Mouse (Mus musculus) heart, embryonic 12.5 days (tissue): ENCODE measurements around the gene Mfsd2b. TPM values are rescaled to one million over a fixed set of nuclear protein-coding genes. Genes with fewer than 3 reads are reported as not detected.
A peak's percentile ranks its signal among the peaks of the same experiment; 100 is the strongest.
"Not testable (repeated sequence)": the region's sequence is repeated elsewhere in the genome, so short reads cannot be mapped to it uniquely, and the experiment has no call there.

ENCODE experiments used
- ATAC-seq: fragments of 200-750 bp; cut with Nextera tagmentation; 2 replicates; pipeline ENCODE4 v1.8.0; 2017; ENCODE audit warnings: moderate TSS enrichment, moderate library complexity; ENCODE audit not compliant: insufficient number of reproducible peaks, low FRiP score
- H3K27ac ChIP-seq: fragments of 300-500 bp; sonication (generic); 2 replicates; pipeline ENCODE4 v1.5.1; 2016; ENCODE audit warnings: mild to moderate bottlenecking, moderate library complexity; ENCODE audit not compliant: poor library complexity, severe bottlenecking
- H3K27me3 ChIP-seq: fragments of 300-500 bp; sonication (generic); replicated peaks from 2 replicates; pipeline ENCODE4 v1.6.1; 2016; ENCODE audit warnings: mild to moderate bottlenecking, moderate library complexity
- H3K36me3 ChIP-seq: fragments of 300-500 bp; sonication (generic); 2 replicates; pipeline ENCODE4 v1.6.1; 2016; ENCODE audit warnings: mild to moderate bottlenecking, moderate library complexity
- H3K4me1 ChIP-seq: fragments of 300-500 bp; sonication (generic); replicated peaks from 2 replicates; pipeline ENCODE4 v1.6.1; 2016; ENCODE audit warnings: mild to moderate bottlenecking
- H3K4me2 ChIP-seq: fragments of 300-500 bp; sonication (generic); 2 replicates; pipeline ENCODE4 v1.6.1; 2016; ENCODE audit warnings: mild to moderate bottlenecking, moderate library complexity
- H3K4me3 ChIP-seq: fragments of 300-500 bp; sonication (generic); 2 replicates; pipeline ENCODE4 v1.5.1; 2016; ENCODE audit warnings: mild to moderate bottlenecking
- H3K9ac ChIP-seq: fragments of 300-500 bp; sonication (generic); 2 replicates; pipeline ENCODE4 v1.6.1; 2016; ENCODE audit warnings: mild to moderate bottlenecking, moderate library complexity
- H3K9me3 ChIP-seq: fragments of 300-500 bp; sonication (generic); replicated peaks from 2 replicates; pipeline ENCODE4 v1.6.1; 2016; ENCODE audit warnings: mild to moderate bottlenecking, moderate library complexity
- WGBS: fragments of 180-500 bp; shearing (Covaris S2); methylation state at CpG from one replicate; pipeline ENCODE4 v1.1.7; 2016; 5-methylcytosine and 5-hydroxymethylcytosine counted together
- polyA plus RNA-seq: library from polyadenylated mRNA; unstranded; fragments of >200 nt; fragmentation: Nextera tagmentation; extraction: Ambion mirVana; gene quantifications from 2 replicates; pipeline ENCODE4 v1.2.1, GENCODE M21; 2016

The Mfsd2b gene
- polyA plus RNA-seq, 1 experiment from 2014 or later, result 7.2 TPM

GRCm38 (mm10) chr12:4905946-4906345 lies 31.8 kb upstream of the Mfsd2b start:
- WGBS, result 80% methylated on average over 7 of the region's 7 CpGs
- Histone ChIP-seq H3K4me2 (no peak overlapping the region), H3K9me3 (no peaks in the 10 kb centered on the region), H3K27me3 (no peaks in the 10 kb centered on the region), H3K27ac (no peak overlapping the region), H3K4me1 (no peaks in the 10 kb centered on the region), H3K36me3 (peaks cover 10% of the 10 kb centered on the region; the same call in 1 of the 2 replicates), H3K4me3 (no peak overlapping the region), H3K9ac (no peak overlapping the region)
- ATAC-seq, result no peak

GRCm38 (mm10) chr12:4898024-4898423 lies 23.9 kb upstream of the Mfsd2b start:
- Histone ChIP-seq H3K27ac (no peak overlapping the region), H3K4me2 (no peak overlapping the region), H3K9me3 (no peaks in the 10 kb centered on the region), H3K9ac (no peak overlapping the region), H3K4me3 (no peak overlapping the region), H3K4me1 (no peaks in the 10 kb centered on the region), H3K36me3 (peaks cover 26% of the 10 kb centered on the region), H3K27me3 (no peaks in the 10 kb centered on the region)
- ATAC-seq, result no peak
- 92% methylated on average over 5 of the region's 5 CpGs for WGBS

GRCm38 (mm10) chr12:4889891-4890290 lies 15.7 kb upstream of the Mfsd2b start:
- Histone ChIP-seq H3K4me2 (no peak overlapping the region), H3K27ac (no peak overlapping the region), H3K36me3 (peaks cover 25% of the 10 kb centered on the region), H3K27me3 (no peaks in the 10 kb centered on the region), H3K9me3 (no peaks in the 10 kb centered on the region), H3K4me1 (peaks cover 7% of the 10 kb centered on the region), H3K9ac (no peak overlapping the region), H3K4me3 (no peak overlapping the region)
- 89% methylated on average over 1 of the region's 1 CpGs for WGBS
- ATAC-seq, result no peak

- no peaks in the 10 kb centered on the region for H3K9me3 ChIP-seq
- peaks cover 7% of the 10 kb centered on the region for H3K4me1 ChIP-seq
- H3K9ac ChIP-seq, result no peak overlapping the region
- no peaks in the 10 kb centered on the region for H3K27me3 ChIP-seq
- ATAC-seq, result no peak
- 50% methylated on average over 2 of the region's 2 CpGs for WGBS
- no peak overlapping the region for H3K4me3 ChIP-seq
- H3K36me3 ChIP-seq, result peaks cover 23% of the 10 kb centered on the region
- H3K4me2 ChIP-seq, result no peak overlapping the region
- no peak overlapping the region for H3K27ac ChIP-seq
Measured at GRCm38 (mm10) chr12:4889251-4889650, 15.1 kb upstream of the Mfsd2b start.

- no peak overlapping the region for H3K27ac ChIP-seq
- H3K4me1 ChIP-seq, result peaks cover 7% of the 10 kb centered on the region
- H3K36me3 ChIP-seq, result peaks cover 20% of the 10 kb centered on the region
- ATAC-seq, result 0 out of 2 replicates have a peak, but pooled peaks have one; percentile 57
- no peaks in the 10 kb centered on the region for H3K9me3 ChIP-seq
- no peak overlapping the region for H3K4me2 ChIP-seq
- no peak overlapping the region for H3K9ac ChIP-seq
- H3K27me3 ChIP-seq, result no peaks in the 10 kb centered on the region
- no peak overlapping the region for H3K4me3 ChIP-seq
Measured at GRCm38 (mm10) chr12:4888739-4889138, 14.6 kb upstream of the Mfsd2b start.

- H3K9me3 ChIP-seq, H3K27me3 ChIP-seq, H3K4me1 ChIP-seq, H3K4me3 ChIP-seq, H3K27ac ChIP-seq, H3K4me2 ChIP-seq, ATAC-seq, H3K9ac ChIP-seq: not testable (repeated sequence)
- 94% methylated on average over 4 of the region's 4 CpGs for WGBS
- peaks cover 35% of the 10 kb centered on the region for H3K36me3 ChIP-seq
Measured at GRCm38 (mm10) chr12:4886581-4886980, 12.4 kb upstream of the Mfsd2b start.

GRCm38 (mm10) chr12:4885062-4885461 lies 10.9 kb upstream of the Mfsd2b start:
- ATAC-seq, result no peak
- 81% methylated on average over 1 of the region's 1 CpGs for WGBS
- Histone ChIP-seq H3K4me1 (peaks cover 7% of the 10 kb centered on the region), H3K4me2 (no peak overlapping the region), H3K4me3 (no peak overlapping the region), H3K27ac (no peak overlapping the region), H3K9me3 (no peaks in the 10 kb centered on the region), H3K36me3 (peaks cover 36% of the 10 kb centered on the region), H3K9ac (no peak overlapping the region), H3K27me3 (no peaks in the 10 kb centered on the region)

GRCm38 (mm10) chr12:4882086-4882485 lies 7.9 kb upstream of the Mfsd2b start:
- Histone ChIP-seq H3K4me2 (no peak overlapping the region), H3K27me3 (no peaks in the 10 kb centered on the region), H3K27ac (no peak overlapping the region), H3K9ac (no peak overlapping the region), H3K9me3 (peaks cover 4% of the 10 kb centered on the region; the same call in 1 of the 2 replicates), H3K4me1 (no peaks in the 10 kb centered on the region), H3K36me3 (peaks cover 49% of the 10 kb centered on the region), H3K4me3 (no peak overlapping the region)
- no peak for ATAC-seq
- WGBS, result 87% methylated on average over 2 of the region's 2 CpGs

- peaks cover 42% of the 10 kb centered on the region for H3K36me3 ChIP-seq
- H3K9ac ChIP-seq, result no peak overlapping the region
- no peak overlapping the region for H3K4me3 ChIP-seq
- ATAC-seq, result no peak
- peaks cover 4% of the 10 kb centered on the region; the same call in 1 of the 2 replicates for H3K9me3 ChIP-seq
- peaks cover 8% of the 10 kb centered on the region for H3K4me1 ChIP-seq
- no peak overlapping the region for H3K27ac ChIP-seq
- 93% methylated on average over 5 of the region's 5 CpGs for WGBS
- H3K4me2 ChIP-seq, result no peak overlapping the region
- H3K27me3 ChIP-seq, result no peaks in the 10 kb centered on the region
Measured at GRCm38 (mm10) chr12:4879048-4879447, 4.9 kb upstream of the Mfsd2b start.

- 67% methylated on average over 9 of the region's 9 CpGs for WGBS
- H3K9ac ChIP-seq, result no peak overlapping the region
- ATAC-seq, result no peak
- peaks cover 15% of the 10 kb centered on the region for H3K4me1 ChIP-seq
- no peak overlapping the region for H3K4me3 ChIP-seq
- H3K9me3 ChIP-seq, result peaks cover 4% of the 10 kb centered on the region; the same call in 1 of the 2 replicates
- H3K36me3 ChIP-seq, result peaks cover 42% of the 10 kb centered on the region
- H3K27me3 ChIP-seq, result no peaks in the 10 kb centered on the region
- H3K27ac ChIP-seq, result no peak overlapping the region
- no peak overlapping the region for H3K4me2 ChIP-seq
Measured at GRCm38 (mm10) chr12:4878296-4878783, 4.2 kb upstream of the Mfsd2b start.

GRCm38 (mm10) chr12:4875623-4876022 lies 1.5 kb upstream of the Mfsd2b start:
- WGBS, result 85% methylated on average over 8 of the region's 8 CpGs
- Histone ChIP-seq H3K36me3 (peaks cover 20% of the 10 kb centered on the region), H3K27me3 (no peaks in the 10 kb centered on the region), H3K4me2 (no peak overlapping the region), H3K9ac (no peak overlapping the region), H3K4me3 (no peak overlapping the region), H3K9me3 (peaks cover 4% of the 10 kb centered on the region; the same call in 1 of the 2 replicates), H3K27ac (no peak overlapping the region), H3K4me1 (peaks cover 34% of the 10 kb centered on the region)
- ATAC-seq, result no peak

- Histone ChIP-seq H3K9me3 (no peaks in the 10 kb centered on the region), H3K9ac (peak overlapping the region; percentile 72), H3K4me3 (peak overlapping the region; percentile 39), H3K27ac (peak overlapping the region; percentile 26; the same call in 1 of the 2 replicates), H3K4me1 (peaks cover 34% of the 10 kb centered on the region), H3K36me3 (peaks cover 4% of the 10 kb centered on the region; the same call in 1 of the 2 replicates), H3K27me3 (no peaks in the 10 kb centered on the region), H3K4me2 (peak overlapping the region; percentile 80)
- no peak for ATAC-seq
- WGBS, result 62% methylated on average over 6 of the region's 6 CpGs
Measured at GRCm38 (mm10) chr12:4873531-4873930, 628 bp downstream of the Mfsd2b start.
